Mouse (Mus musculus): Measurements from ENCODE around the gene Gsdma2.

GRCm38 (mm10) chr11:98682811-98683210 lies 36.3 kb downstream of the Gsdma2 start:
- TF ChIP-seq CTCF (IDR thresholded peaks at IDR 0.05; ENCODE audit: borderline replicate concordance, extremely low read depth, insufficient read depth, insufficient read length) = no peak
- TF ChIP-seq POLR2A (IDR thresholded peaks at IDR 0.05; ENCODE audit: borderline replicate concordance, extremely low read depth, insufficient read depth, insufficient read length, poor library complexity, severe bottlenecking) = no peak
